Mouse (Mus musculus) liver, embryonic 14.5 days (tissue): ENCODE measurements at regions not wholly inside any gene's neighbourhood (a gene's known extent, or its start where the extent isn't known, plus 50 kb on each side); places are given as distances from the start of the nearest gene placed in this dataset.

Experiments used
- CTCF ChIP-seq: IDR thresholded peaks from 2 replicates; pipeline ENCODE4 v1.5.1; 2016; ENCODE audit warnings: antibody characterized with exemption, low read depth, control low read depth
- EP300 ChIP-seq: IDR thresholded peaks from 2 replicates; pipeline ENCODE4 v1.6.1; 2016; ENCODE audit warnings: antibody characterized with exemption, low read depth

- no peak for TF ChIP-seq CTCF
- TF ChIP-seq EP300: no peak
Observed at GRCm38 (mm10) chr10:9203323-9203722, 317.5 kb upstream of the Sash1 start.
